Mouse (Mus musculus): ENCODE data around the gene Ubxn7. TPM values are rescaled to one million over a fixed set of nuclear protein-coding genes. Genes with fewer than 3 reads are reported as not detected.
"Not testable (repeated sequence)": the region's sequence is repeated elsewhere in the genome, so short reads cannot be mapped to it uniquely, and the experiment has no call there.

Ubxn7 gene
- polyA plus RNA-seq (2012; ENCODE audit: insufficient read depth, insufficient read length, missing spikeins) = 7.3 and 10.7 TPM in 2 replicates

DNA sequence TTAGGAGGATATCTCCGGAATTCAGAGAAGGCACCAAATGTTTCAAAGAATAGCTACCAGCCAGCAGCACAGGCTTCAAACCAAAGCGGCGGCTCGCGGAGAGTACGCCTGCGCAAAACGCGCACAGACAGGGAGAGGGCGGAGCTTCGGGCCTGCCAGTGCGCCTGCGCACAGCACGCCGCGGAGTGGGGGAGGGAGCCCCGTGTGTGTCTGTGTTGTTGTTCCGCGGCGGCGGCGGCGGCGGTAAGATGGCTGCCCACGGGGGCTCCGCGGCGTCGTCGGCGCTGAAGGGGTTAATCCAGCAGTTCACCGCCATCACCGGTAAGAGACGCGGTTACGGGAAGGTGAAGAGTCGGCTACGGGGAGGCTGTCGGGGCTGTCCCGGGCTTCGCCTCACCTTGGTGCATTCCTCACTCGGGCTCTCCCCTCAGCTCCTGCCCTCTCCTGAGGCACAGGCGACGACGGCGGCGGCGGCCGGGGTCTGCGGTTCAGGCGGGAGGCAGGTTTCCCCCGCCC, at the start of gene Ubxn7:
TSS of gene Ubxn7 (plus strand) at position 218 of the 516 bp plus-strand sequence.
- Histone ChIP-seq H3K4me1 (ENCODE audit: control insufficient read depth, insufficient read depth, insufficient read length, low read length) (0 out of 2 replicates have a peak, but pooled peaks cover 10% of the 10 kb centered on the region), H3K4me3 (ENCODE audit: insufficient read depth, low read depth, low read length) (peak within 1 kb of the TSS; percentile 99), H3K27ac (replicated peaks; ENCODE audit: low read depth, low read length) (peak within 1 kb of the TSS; percentile 71)

DNA sequence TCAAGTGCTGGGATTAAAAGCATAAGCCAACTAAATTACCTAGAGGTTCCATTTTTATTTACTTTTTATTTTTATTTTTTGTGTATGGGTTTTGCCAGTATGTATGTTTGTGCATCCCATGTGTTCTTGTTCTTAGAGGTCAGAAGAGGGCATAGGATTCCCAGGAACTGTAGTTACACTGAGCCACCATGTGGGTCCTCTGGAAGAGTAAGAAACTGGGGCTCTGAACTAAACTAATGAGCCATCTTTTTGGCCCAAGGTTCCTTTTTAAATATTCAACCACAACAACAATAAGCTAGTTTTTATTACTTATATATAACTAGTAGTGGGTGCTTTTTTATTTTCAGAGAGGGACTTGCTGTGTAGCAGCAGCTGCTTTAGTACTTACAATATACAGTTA, 49.4 kb upstream of the Ubxn7 start:
- H3K27ac ChIP-seq (replicated peaks; ENCODE audit: low read depth, low read length) = no peak overlapping the region
- H3K4me1 ChIP-seq (ENCODE audit: control insufficient read depth, insufficient read depth, insufficient read length, low read length) = peaks cover 2% of the 10 kb centered on the region; the same call in 1 of the 2 replicates
- no peak overlapping the region for H3K4me3 ChIP-seq (ENCODE audit: insufficient read depth, low read depth, low read length)

DNA sequence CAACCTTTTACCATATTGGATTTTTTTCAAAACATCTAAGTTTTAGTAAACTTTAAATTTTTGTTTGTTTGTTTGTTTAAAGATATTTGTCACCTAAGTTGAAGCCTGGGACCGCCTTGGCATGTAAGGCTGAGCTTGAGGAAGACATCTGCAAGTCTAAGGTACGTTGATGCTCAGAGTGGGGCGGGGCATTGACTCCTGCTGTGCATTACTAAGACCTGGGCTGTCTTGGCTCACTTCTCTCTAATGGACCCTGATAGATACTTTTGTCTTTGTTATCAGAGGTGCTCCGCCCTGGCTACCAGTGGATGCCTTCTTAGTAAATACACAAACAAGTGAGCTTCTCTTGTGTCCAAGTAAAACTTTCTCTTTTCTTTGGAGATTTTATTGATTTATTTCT, 40.2 kb upstream of the Ubxn7 start:
- Histone ChIP-seq H3K4me3 (ENCODE audit: insufficient read depth, low read depth, low read length) (no peak overlapping the region), H3K4me1 (ENCODE audit: control insufficient read depth, insufficient read depth, insufficient read length, low read length) (no peaks in the 10 kb centered on the region)

DNA sequence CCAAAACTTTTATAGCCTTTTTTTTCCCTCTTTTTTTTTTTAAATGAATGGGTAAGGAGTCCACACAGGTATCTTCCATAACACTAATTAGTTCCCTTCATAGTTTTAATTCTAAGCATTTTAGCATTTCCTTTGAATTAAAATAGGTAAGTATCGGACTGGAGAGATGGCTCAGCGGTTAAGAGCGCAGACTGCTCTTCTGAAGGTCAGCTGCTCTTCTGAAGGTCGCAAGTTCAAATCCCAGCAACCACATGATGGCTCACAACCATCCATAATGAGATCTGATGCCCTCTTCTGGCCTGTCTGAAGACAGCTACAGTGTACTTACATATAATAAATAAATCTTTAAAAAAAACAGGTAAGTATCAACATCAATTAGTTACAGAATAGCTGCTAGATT, 32.4 kb upstream of the Ubxn7 start:
- not testable (repeated sequence) for H3K4me3 ChIP-seq (ENCODE audit: insufficient read depth, low read depth, low read length); H3K27ac ChIP-seq (replicated peaks; ENCODE audit: low read depth, low read length); H3K4me1 ChIP-seq (ENCODE audit: control insufficient read depth, insufficient read depth, insufficient read length, low read length)

More for the DNA sequence above, 40.2 kb upstream of the Ubxn7 start:
- H3K27ac ChIP-seq (replicated peaks; ENCODE audit: low read depth, low read length) = no peak overlapping the region

- Histone ChIP-seq H3K4me3 (ENCODE audit: insufficient read depth, low read depth, low read length) (no peak overlapping the region), H3K4me1 (ENCODE audit: control insufficient read depth, insufficient read depth, insufficient read length, low read length) (no peaks in the 10 kb centered on the region), H3K27ac (replicated peaks; ENCODE audit: low read depth, low read length) (no peak overlapping the region)
Observed at GRCm38 (mm10) chr16:32303046-32303445, 29.0 kb upstream of the Ubxn7 start.

- no peak overlapping the region for H3K4me3 ChIP-seq (ENCODE audit: insufficient read depth, low read depth, low read length)
- H3K4me1 ChIP-seq (ENCODE audit: control insufficient read depth, insufficient read depth, insufficient read length, low read length) = no peaks in the 10 kb centered on the region
- H3K27ac ChIP-seq (replicated peaks; ENCODE audit: low read depth, low read length) = no peak overlapping the region
Observed at GRCm38 (mm10) chr16:32303886-32304285, 28.2 kb upstream of the Ubxn7 start.

DNA sequence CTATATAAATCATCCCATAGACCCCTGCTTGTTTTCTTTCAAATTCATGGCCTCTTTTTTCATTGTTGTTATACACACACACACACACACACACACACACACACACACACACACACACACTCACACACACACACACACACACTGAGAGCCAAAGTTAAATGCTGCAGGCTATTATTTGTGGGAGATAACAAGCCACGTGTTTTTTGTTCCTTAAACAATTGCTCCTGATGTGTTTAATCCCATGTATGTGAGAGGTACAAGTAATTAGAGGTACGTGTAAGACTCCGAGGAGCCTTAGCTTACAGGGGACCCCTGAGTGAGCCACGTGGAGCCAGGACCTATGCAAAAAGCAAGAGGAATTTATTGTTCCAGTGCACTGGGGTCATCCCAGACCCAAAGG, 20.1 kb upstream of the Ubxn7 start:
- Histone ChIP-seq H3K4me3 (ENCODE audit: insufficient read depth, low read depth, low read length) (no peak overlapping the region), H3K27ac (replicated peaks; ENCODE audit: low read depth, low read length) (no peak overlapping the region), H3K4me1 (ENCODE audit: control insufficient read depth, insufficient read depth, insufficient read length, low read length) (no peaks in the 10 kb centered on the region)

GRCm38 (mm10) chr16:32312386-32312785, 19.7 kb upstream of the Ubxn7 start:
- no peaks in the 10 kb centered on the region for H3K4me1 ChIP-seq (ENCODE audit: control insufficient read depth, insufficient read depth, insufficient read length, low read length)
- no peak overlapping the region for H3K4me3 ChIP-seq (ENCODE audit: insufficient read depth, low read depth, low read length)
- no peak overlapping the region for H3K27ac ChIP-seq (replicated peaks; ENCODE audit: low read depth, low read length)

GRCm38 (mm10) chr16:32312859-32313258, 19.2 kb upstream of the Ubxn7 start:
- Histone ChIP-seq H3K27ac (replicated peaks; ENCODE audit: low read depth, low read length) (no peak overlapping the region), H3K4me1 (ENCODE audit: control insufficient read depth, insufficient read depth, insufficient read length, low read length) (no peaks in the 10 kb centered on the region), H3K4me3 (ENCODE audit: insufficient read depth, low read depth, low read length) (no peak overlapping the region)

DNA sequence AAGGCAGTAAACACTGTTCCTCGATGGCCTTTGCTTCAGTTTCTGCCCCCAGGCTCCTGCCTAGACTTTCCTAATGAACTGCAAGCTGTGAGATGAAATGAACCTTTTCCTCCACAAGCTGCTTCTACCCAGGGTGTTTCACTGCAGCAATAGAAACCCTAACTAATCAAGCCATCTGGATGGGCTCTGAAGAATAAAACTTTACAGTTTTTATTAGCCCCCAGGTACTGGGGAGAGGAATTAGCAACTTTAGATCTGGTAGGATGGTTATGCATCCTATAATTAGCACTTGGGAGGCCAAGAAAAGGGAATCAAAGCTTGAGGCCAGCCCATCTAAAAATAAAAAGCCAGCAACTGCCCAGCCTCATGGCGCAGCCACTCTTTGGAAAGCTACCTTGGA, 15.5 kb upstream of the Ubxn7 start:
- no peak overlapping the region for H3K27ac ChIP-seq (replicated peaks; ENCODE audit: low read depth, low read length)
- H3K4me3 ChIP-seq (ENCODE audit: insufficient read depth, low read depth, low read length) = no peak overlapping the region
- H3K4me1 ChIP-seq (ENCODE audit: control insufficient read depth, insufficient read depth, insufficient read length, low read length) = no peaks in the 10 kb centered on the region

DNA sequence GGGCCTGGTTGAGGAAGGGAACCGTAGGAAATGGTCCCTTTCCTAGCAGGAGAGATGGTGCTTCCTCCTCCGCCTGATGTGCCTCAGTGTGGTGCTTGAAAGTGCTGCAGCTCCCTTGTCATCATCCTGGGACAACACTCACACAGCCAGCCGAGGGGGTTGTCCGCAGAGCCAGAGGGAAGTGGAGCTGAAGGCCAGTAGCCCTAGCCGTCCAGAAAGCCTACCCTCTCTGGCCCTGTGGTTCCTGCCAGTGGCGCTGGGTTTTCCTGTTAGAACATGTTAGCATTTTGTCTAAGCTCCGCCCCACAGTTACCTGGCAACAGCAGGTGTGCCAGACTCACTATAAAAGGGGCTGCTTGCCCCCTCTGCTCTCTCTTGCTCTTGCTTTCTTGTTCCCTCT, 8.1 kb upstream of the Ubxn7 start:
- no peak overlapping the region for H3K27ac ChIP-seq (replicated peaks; ENCODE audit: low read depth, low read length)
- no peaks in the 10 kb centered on the region for H3K4me1 ChIP-seq (ENCODE audit: control insufficient read depth, insufficient read depth, insufficient read length, low read length)

GRCm38 (mm10) chr16:32330876-32331670, 984 bp upstream of the Ubxn7 start:
- H3K4me1 ChIP-seq (ENCODE audit: control insufficient read depth, insufficient read depth, insufficient read length, low read length) = 0 out of 2 replicates have a peak, but pooled peaks cover 2% of the 10 kb centered on the region
- no peak overlapping the region for H3K27ac ChIP-seq (replicated peaks; ENCODE audit: low read depth, low read length)
- no peak overlapping the region for H3K4me3 ChIP-seq (ENCODE audit: insufficient read depth, low read depth, low read length)

More for the DNA sequence above, 8.1 kb upstream of the Ubxn7 start:
- H3K4me3 ChIP-seq (ENCODE audit: insufficient read depth, low read depth, low read length) = no peak overlapping the region

- Histone ChIP-seq H3K27ac (replicated peaks; ENCODE audit: low read depth, low read length) (peak overlapping the region; percentile 71), H3K4me1 (ENCODE audit: control insufficient read depth, insufficient read depth, insufficient read length, low read length) (0 out of 2 replicates have a peak, but pooled peaks cover 10% of the 10 kb centered on the region), H3K4me3 (ENCODE audit: insufficient read depth, low read depth, low read length) (peak overlapping the region; percentile 99)
Observed at GRCm38 (mm10) chr16:32332556-32333511, 777 bp downstream of the Ubxn7 start.

- no peak overlapping the region for H3K4me3 ChIP-seq (ENCODE audit: insufficient read depth, low read depth, low read length)
- H3K27ac ChIP-seq (replicated peaks; ENCODE audit: low read depth, low read length) = no peak overlapping the region
- 0 out of 2 replicates have a peak, but pooled peaks cover 10% of the 10 kb centered on the region for H3K4me1 ChIP-seq (ENCODE audit: control insufficient read depth, insufficient read depth, insufficient read length, low read length)
Observed at GRCm38 (mm10) chr16:32335146-32335545, 3.1 kb downstream of the Ubxn7 start.

All from brown adipose tissue, adult 24 weeks (tissue).